Comparison of ENCODE assay signal across 31 mouse cellular contexts in genomic region chr12:103041401-103041800, GRCm38 (mm10).
"Had no signal": no experiment of that assay in that cellular context is flagged by ENCODE, and none has a peak within 500 bp of the region (broad histone marks: within the 10 kb centered on the region; RNA-seq: fewer than 3 reads in every experiment).

No protein-coding gene starts in this region.

- ATAC-seq: liver, embryonic 12.5 days; liver, postnatal 0 days; lung, postnatal 0 days; midbrain, embryonic 13.5 days; midbrain, embryonic 15.5 days; midbrain, embryonic 16.5 days had no signal

- H3K9ac ChIP-seq: limb, embryonic 12.5 days; limb, embryonic 13.5 days; limb, embryonic 15.5 days; liver, embryonic 12.5 days; liver, embryonic 13.5 days; liver, embryonic 14.5 days; liver, embryonic 15.5 days; liver, postnatal 0 days; lung, embryonic 14.5 days; lung, embryonic 15.5 days; midbrain, embryonic 12.5 days; midbrain, embryonic 13.5 days; midbrain, embryonic 15.5 days; neural tube, embryonic 12.5 days had no signal

- H3K4me1 ChIP-seq: liver, embryonic 15.5 days; lung, embryonic 15.5 days; megakaryocyte, embryonic 14.5 days; midbrain, embryonic 13.5 days; midbrain, embryonic 15.5 days; neural tube, embryonic 12.5 days had no signal

- DNase-seq: left cerebral cortex, postnatal 4 days; liver; liver, embryonic 13.5 days; liver, postnatal 0 days; lung, adult 18-20 months; lung, adult 2 months; lung, embryonic 14.5 days; lung, postnatal 10 days; lung, postnatal 14 days; lung, postnatal 36 days; lung, postnatal 4 days; midbrain, embryonic 14.5 days had no signal

- H3K27ac ChIP-seq: limb, embryonic 12.5 days; limb, embryonic 13.5 days; limb, embryonic 15.5 days; liver, embryonic 12.5 days; liver, embryonic 13.5 days; liver, embryonic 14.5 days; liver, embryonic 15.5 days; lung, embryonic 15.5 days; macrophage; midbrain, embryonic 10.5 days; midbrain, embryonic 12.5 days; midbrain, embryonic 13.5 days; midbrain, embryonic 15.5 days; neural tube, embryonic 12.5 days had no signal

- H3K4me3 ChIP-seq: limb, embryonic 12.5 days; limb, embryonic 13.5 days; limb, embryonic 15.5 days; liver, embryonic 12.5 days; liver, embryonic 13.5 days; liver, embryonic 15.5 days; lung, embryonic 15.5 days; megakaryocyte, embryonic 14.5 days; midbrain, embryonic 10.5 days; midbrain, embryonic 12.5 days; midbrain, embryonic 13.5 days; midbrain, embryonic 15.5 days; myocyte; neural tube, embryonic 12.5 days had no signal

- H3K4me2 ChIP-seq: limb, embryonic 12.5 days; limb, embryonic 13.5 days; limb, embryonic 15.5 days; liver, embryonic 11.5 days; liver, embryonic 12.5 days; liver, embryonic 13.5 days; liver, embryonic 15.5 days; lung, embryonic 14.5 days; lung, embryonic 15.5 days; midbrain, embryonic 11.5 days; midbrain, embryonic 12.5 days; midbrain, embryonic 13.5 days; midbrain, embryonic 15.5 days; neural tube, embryonic 12.5 days had no signal

- H3K27me3 ChIP-seq: limb, embryonic 12.5 days; limb, embryonic 13.5 days; limb, embryonic 15.5 days; liver, embryonic 12.5 days; liver, embryonic 13.5 days; liver, embryonic 15.5 days; lung, embryonic 15.5 days; megakaryocyte, embryonic 14.5 days; midbrain, embryonic 12.5 days; midbrain, embryonic 13.5 days; midbrain, embryonic 15.5 days; neural tube, embryonic 12.5 days had no signal

- H3K9me3 ChIP-seq: limb, embryonic 12.5 days; limb, embryonic 15.5 days; liver, embryonic 13.5 days; liver, embryonic 15.5 days; lung, embryonic 15.5 days; midbrain, embryonic 12.5 days; midbrain, embryonic 13.5 days; midbrain, embryonic 15.5 days had no signal

- H3K36me3 ChIP-seq: limb, embryonic 12.5 days; limb, embryonic 13.5 days; limb, embryonic 15.5 days; liver, embryonic 12.5 days; liver, embryonic 13.5 days; liver, embryonic 15.5 days; lung, embryonic 15.5 days; midbrain, embryonic 12.5 days had no signal
